Mouse (Mus musculus): ENCODE measurements around the gene Tbl2. TPM values are rescaled to one million over a fixed set of nuclear protein-coding genes. Genes with fewer than 3 reads are reported as not detected.
A peak's percentile ranks its signal among the peaks of the same experiment; 100 is the strongest.

Tbl2 gene
- polyA plus RNA-seq, 1 experiment from 2014 or later: 20.6 TPM

- ATAC-seq (ENCODE audit: low read depth): no peak
- H3K4me3 ChIP-seq (ENCODE audit: low read length): no peak overlapping the region
- H3K9me3 ChIP-seq (ENCODE audit: control insufficient read depth, low read length): no peaks in the 10 kb centered on the region
- no peak overlapping the region for H3K4me2 ChIP-seq (ENCODE audit: low read depth, low read length)
- no peak overlapping the region for H3K27ac ChIP-seq (ENCODE audit: low read length)
- H3K9ac ChIP-seq (ENCODE audit: low read length): no peak overlapping the region
- 88% methylated on average over 4 of the region's 4 CpGs for whole genome bisulfite sequencing
- peaks cover 42% of the 10 kb centered on the region for H3K36me3 ChIP-seq (ENCODE audit: control insufficient read depth, insufficient read depth, low read length)
- peaks cover 4% of the 10 kb centered on the region; the same call in 1 of the 2 replicates for H3K4me1 ChIP-seq (replicated peaks; ENCODE audit: control insufficient read depth, insufficient read depth, low read length)
- H3K27me3 ChIP-seq (ENCODE audit: control insufficient read depth, insufficient read depth, low read depth, low read length): no peaks in the 10 kb centered on the region
These were observed 29.5 kb downstream of the Tbl2 start for GRCm38 (mm10) chr5:135178996-135179395.

- Histone ChIP-seq H3K27me3 (ENCODE audit: control insufficient read depth, insufficient read depth, low read depth, low read length) (no peaks in the 10 kb centered on the region), H3K27ac (ENCODE audit: low read length) (no peak overlapping the region), H3K36me3 (ENCODE audit: control insufficient read depth, insufficient read depth, low read length) (peaks cover 42% of the 10 kb centered on the region), H3K4me2 (ENCODE audit: low read depth, low read length) (no peak overlapping the region), H3K9me3 (ENCODE audit: control insufficient read depth, low read length) (no peaks in the 10 kb centered on the region), H3K4me1 (replicated peaks; ENCODE audit: control insufficient read depth, insufficient read depth, low read length) (peaks cover 4% of the 10 kb centered on the region; the same call in 1 of the 2 replicates), H3K4me3 (ENCODE audit: low read length) (no peak overlapping the region), H3K9ac (ENCODE audit: low read length) (no peak overlapping the region)
- no peak for ATAC-seq (ENCODE audit: low read depth)
- 95% methylated on average over 7 of the region's 7 CpGs for WGBS
These were observed 30.2 kb downstream of the Tbl2 start for GRCm38 (mm10) chr5:135179616-135180015.

- Histone ChIP-seq H3K9ac (ENCODE audit: low read length) (no peak overlapping the region), H3K36me3 (ENCODE audit: control insufficient read depth, insufficient read depth, low read length) (peaks cover 39% of the 10 kb centered on the region), H3K4me2 (ENCODE audit: low read depth, low read length) (no peak overlapping the region), H3K27me3 (ENCODE audit: control insufficient read depth, insufficient read depth, low read depth, low read length) (no peaks in the 10 kb centered on the region), H3K4me3 (ENCODE audit: low read length) (no peak overlapping the region), H3K9me3 (ENCODE audit: control insufficient read depth, low read length) (no peaks in the 10 kb centered on the region), H3K27ac (ENCODE audit: low read length) (no peak overlapping the region), H3K4me1 (replicated peaks; ENCODE audit: control insufficient read depth, insufficient read depth, low read length) (peaks cover 4% of the 10 kb centered on the region; the same call in 1 of the 2 replicates)
- WGBS: 94% methylated on average over 14 of the region's 14 CpGs
- ATAC-seq (ENCODE audit: low read depth): no peak
These were observed 31.3 kb downstream of the Tbl2 start for GRCm38 (mm10) chr5:135180796-135181195.

GRCm38 (mm10) chr5:135181776-135182175, 32.3 kb downstream of the Tbl2 start:
- no peaks in the 10 kb centered on the region for H3K9me3 ChIP-seq (ENCODE audit: control insufficient read depth, low read length)
- WGBS: 84% methylated on average over 6 of the region's 6 CpGs
- H3K4me3 ChIP-seq (ENCODE audit: low read length): no peak overlapping the region
- no peaks in the 10 kb centered on the region for H3K27me3 ChIP-seq (ENCODE audit: control insufficient read depth, insufficient read depth, low read depth, low read length)
- peaks cover 6% of the 10 kb centered on the region; the same call in 1 of the 2 replicates for H3K4me1 ChIP-seq (replicated peaks; ENCODE audit: control insufficient read depth, insufficient read depth, low read length)
- no peak overlapping the region for H3K27ac ChIP-seq (ENCODE audit: low read length)
- H3K9ac ChIP-seq (ENCODE audit: low read length): no peak overlapping the region
- peaks cover 37% of the 10 kb centered on the region for H3K36me3 ChIP-seq (ENCODE audit: control insufficient read depth, insufficient read depth, low read length)
- ATAC-seq (ENCODE audit: low read depth): no peak
- H3K4me2 ChIP-seq (ENCODE audit: low read depth, low read length): no peak overlapping the region

- 36% methylated on average over 8 of the region's 8 CpGs for WGBS
- Histone ChIP-seq H3K27ac (ENCODE audit: low read length) (peak overlapping the region; percentile 61), H3K9ac (ENCODE audit: low read length) (no peak overlapping the region)
These were observed 33.8 kb downstream of the Tbl2 start for GRCm38 (mm10) chr5:135183131-135183861.

GRCm38 (mm10) chr5:135185016-135185415, 35.6 kb downstream of the Tbl2 start:
- H3K4me2 ChIP-seq (ENCODE audit: low read depth, low read length): no peak overlapping the region
- H3K4me3 ChIP-seq (ENCODE audit: low read length): no peak overlapping the region
- H3K9ac ChIP-seq (ENCODE audit: low read length): no peak overlapping the region
- no peaks in the 10 kb centered on the region for H3K27me3 ChIP-seq (ENCODE audit: control insufficient read depth, insufficient read depth, low read depth, low read length)
- H3K36me3 ChIP-seq (ENCODE audit: control insufficient read depth, insufficient read depth, low read length): peaks cover 16% of the 10 kb centered on the region
- WGBS: 89% methylated on average over 3 of the region's 3 CpGs
- H3K4me1 ChIP-seq (replicated peaks; ENCODE audit: control insufficient read depth, insufficient read depth, low read length): peaks cover 21% of the 10 kb centered on the region
- ATAC-seq (ENCODE audit: low read depth): no peak
- H3K9me3 ChIP-seq (ENCODE audit: control insufficient read depth, low read length): no peaks in the 10 kb centered on the region
- no peak overlapping the region for H3K27ac ChIP-seq (ENCODE audit: low read length)

More at GRCm38 (mm10) chr5:135183131-135183861, 33.8 kb downstream of the Tbl2 start:
- ATAC-seq (ENCODE audit: low read depth): no peak
- H3K9me3 ChIP-seq (ENCODE audit: control insufficient read depth, low read length): no peaks in the 10 kb centered on the region
- H3K27me3 ChIP-seq (ENCODE audit: control insufficient read depth, insufficient read depth, low read depth, low read length): no peaks in the 10 kb centered on the region
- H3K4me1 ChIP-seq (replicated peaks; ENCODE audit: control insufficient read depth, insufficient read depth, low read length): peaks cover 6% of the 10 kb centered on the region; the same call in 1 of the 2 replicates
- H3K4me3 ChIP-seq (ENCODE audit: low read length): no peak overlapping the region
- no peak overlapping the region for H3K4me2 ChIP-seq (ENCODE audit: low read depth, low read length)
- H3K36me3 ChIP-seq (ENCODE audit: control insufficient read depth, insufficient read depth, low read length): peaks cover 27% of the 10 kb centered on the region

- ATAC-seq (ENCODE audit: low read depth): no peak
- WGBS: 32% methylated on average over 3 of the region's 3 CpGs
- Histone ChIP-seq H3K4me1 (replicated peaks; ENCODE audit: control insufficient read depth, insufficient read depth, low read length) (peaks cover 22% of the 10 kb centered on the region), H3K9ac (ENCODE audit: low read length) (no peak overlapping the region), H3K36me3 (ENCODE audit: control insufficient read depth, insufficient read depth, low read length) (0 out of 2 replicates have a peak, but pooled peaks cover 10% of the 10 kb centered on the region), H3K27me3 (ENCODE audit: control insufficient read depth, insufficient read depth, low read depth, low read length) (no peaks in the 10 kb centered on the region), H3K4me2 (ENCODE audit: low read depth, low read length) (no peak overlapping the region), H3K9me3 (ENCODE audit: control insufficient read depth, low read length) (no peaks in the 10 kb centered on the region), H3K4me3 (ENCODE audit: low read length) (no peak overlapping the region), H3K27ac (ENCODE audit: low read length) (no peak overlapping the region)
These were observed 36.1 kb downstream of the Tbl2 start for GRCm38 (mm10) chr5:135185596-135185995.

- H3K9ac ChIP-seq (ENCODE audit: low read length): peak overlapping the region; percentile 98
- 0 out of 2 replicates have a peak, but pooled peaks cover 6% of the 10 kb centered on the region for H3K36me3 ChIP-seq (ENCODE audit: control insufficient read depth, insufficient read depth, low read length)
- H3K27me3 ChIP-seq (ENCODE audit: control insufficient read depth, insufficient read depth, low read depth, low read length): no peaks in the 10 kb centered on the region
- H3K4me1 ChIP-seq (replicated peaks; ENCODE audit: control insufficient read depth, insufficient read depth, low read length): peaks cover 22% of the 10 kb centered on the region
- H3K4me2 ChIP-seq (ENCODE audit: low read depth, low read length): peak overlapping the region; percentile 69
- ATAC-seq (ENCODE audit: low read depth): no peak
- 19% methylated on average over 10 of the region's 10 CpGs for WGBS
- H3K9me3 ChIP-seq (ENCODE audit: control insufficient read depth, low read length): no peaks in the 10 kb centered on the region
- peak overlapping the region; percentile 97 for H3K27ac ChIP-seq (ENCODE audit: low read length)
- peak overlapping the region; percentile 99 for H3K4me3 ChIP-seq (ENCODE audit: low read length)
These were observed 36.8 kb downstream of the Tbl2 start for GRCm38 (mm10) chr5:135186231-135186620.

GRCm38 (mm10) chr5:135186621-135187348, 37.3 kb downstream of the Tbl2 start, which contains the start of gene Baz1b:
TSS of gene Baz1b (plus strand) at chr5:135187264.
- H3K9ac ChIP-seq (ENCODE audit: low read length): peak within 1 kb of the TSS; percentile 98
- H3K4me1 ChIP-seq (replicated peaks; ENCODE audit: control insufficient read depth, insufficient read depth, low read length): peaks cover 24% of the 10 kb centered on the region
- peak within 1 kb of the TSS; percentile 97 for H3K27ac ChIP-seq (ENCODE audit: low read length)
- H3K36me3 ChIP-seq (ENCODE audit: control insufficient read depth, insufficient read depth, low read length): 0 out of 2 replicates have a peak, but pooled peaks cover 4% of the 10 kb centered on the region
- H3K4me3 ChIP-seq (ENCODE audit: low read length): peak within 1 kb of the TSS; percentile 99
- under 1% methylated on average over 57 of the region's 57 CpGs for WGBS
- peak within 1 kb of the TSS; percentile 78 for H3K4me2 ChIP-seq (ENCODE audit: low read depth, low read length)
- ATAC-seq (ENCODE audit: low read depth): peak; percentile 98
- no peaks in the 10 kb centered on the region for H3K9me3 ChIP-seq (ENCODE audit: control insufficient read depth, low read length)
- no peaks in the 10 kb centered on the region for H3K27me3 ChIP-seq (ENCODE audit: control insufficient read depth, insufficient read depth, low read depth, low read length)
